Mouse (Mus musculus): Measurements from ENCODE around the gene Gm49711.

DNA sequence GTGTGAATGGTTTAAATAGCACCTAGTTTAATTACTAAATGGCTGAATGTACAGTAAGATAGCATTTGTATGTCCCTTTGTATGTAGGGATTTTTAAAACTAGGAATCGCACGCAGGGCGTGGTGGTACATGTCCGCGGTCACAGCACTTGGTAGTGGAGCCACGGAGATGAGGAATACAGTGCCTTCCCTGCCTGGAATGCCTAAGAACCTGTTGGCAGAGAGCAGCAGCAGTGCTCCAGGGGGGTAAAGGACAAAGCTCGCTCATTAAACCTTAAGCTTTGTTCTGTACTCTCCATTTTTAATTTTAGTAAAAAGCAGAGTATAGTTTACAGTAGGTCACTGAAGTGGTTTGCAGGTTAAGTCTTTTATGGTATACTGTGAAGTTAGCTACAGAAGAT is 3.5 kb downstream of the Gm49711 start:
- no peak for TF ChIP-seq CTCF (IDR thresholded peaks at IDR 0.05; ENCODE audit: borderline replicate concordance, extremely low read depth, insufficient read depth, insufficient read length)
- no peak for TF ChIP-seq POLR2A (IDR thresholded peaks at IDR 0.05; ENCODE audit: borderline replicate concordance, extremely low read depth, insufficient read depth, insufficient read length, poor library complexity, severe bottlenecking)

All from brain, embryonic 14.5 days (tissue).